Comparison of ENCODE assay signal across 25 mouse cellular contexts in the genomic region with DNA sequence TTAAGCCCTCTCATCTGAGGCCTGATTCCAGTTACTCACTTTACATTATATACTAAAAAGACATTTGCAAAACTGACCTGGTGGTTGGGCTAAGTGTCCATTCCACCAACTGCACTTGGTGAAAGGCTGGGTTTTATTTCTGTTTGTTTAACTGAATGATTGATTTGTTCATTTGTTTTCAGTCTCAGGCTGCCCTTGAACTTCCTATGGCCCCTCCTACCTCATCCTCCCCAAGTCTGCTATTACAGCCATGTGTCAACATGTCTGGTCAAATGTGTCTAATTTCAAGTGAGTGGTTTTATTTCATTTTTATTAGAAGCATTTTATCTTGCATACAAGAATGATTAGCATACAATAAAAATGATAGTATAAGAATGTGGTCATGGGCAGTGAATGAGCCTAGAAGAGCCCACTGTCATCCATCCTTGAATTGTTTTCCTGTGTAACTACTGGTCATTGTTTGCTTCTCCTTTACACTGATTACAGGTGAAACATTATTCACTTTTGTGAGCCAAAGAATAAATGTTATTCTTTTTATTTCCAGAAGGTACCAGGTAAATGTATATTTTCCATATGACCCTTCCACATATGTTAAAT.
DNase-seq lines count a peak whose midpoint lies in the region; ATAC-seq and TF ChIP-seq lines count a peak whose summit lies in the region.
"Had no signal": no experiment of that assay in that cellular context is flagged by ENCODE, and none has a peak within 500 bp of the region (broad histone marks: within the 10 kb centered on the region; RNA-seq: fewer than 3 reads in every experiment).

No protein-coding gene starts in this region.

- peak; percentile 11 for DNase-seq in hindbrain, embryonic 14.5 days (ENCODE audit: low spot score)
- DNase-seq in kidney, postnatal 36 days: no peak
- DNase-seq in kidney, postnatal 0 days (ENCODE audit: low spot score): peak; percentile 79
- DNase-seq in kidney, adult 8-10 months: no peak
- DNase-seq in liver, postnatal 0 days: no peak
- DNase-seq: adrenal gland, adult 8-10 months; adrenal gland, postnatal 14 days; adrenal gland, postnatal 36 days; B cell, adult 2 months; cerebellum, adult 11-12 months; cerebellum, adult 2 months; cerebellum, adult 9-10 months; cerebellum, postnatal 10 days; cerebellum, postnatal 25 days had no signal

- no peak for ATAC-seq in hindbrain, embryonic 14.5 days (ENCODE audit: low FRiP score)
- no peak for ATAC-seq in hindbrain, embryonic 13.5 days (ENCODE audit: low FRiP score)
- ATAC-seq in kidney, embryonic 15.5 days (replicated peaks; ENCODE audit: low FRiP score): peak; percentile 89
- peak; percentile 54 for ATAC-seq in kidney, postnatal 0 days (replicated peaks; ENCODE audit: low FRiP score, low read depth)
- peak; percentile 61 for ATAC-seq in liver, postnatal 0 days
- no peak for ATAC-seq in liver, embryonic 12.5 days
- ATAC-seq: activated CD4-positive, CD25-positive, alpha-beta regulatory T cell, adult 4 months; CD4-positive, CD25-positive, alpha-beta regulatory T cell, adult 4 months; forebrain, embryonic 13.5 days; Patski had no signal

- no peaks in the 10 kb centered on the region for H3K4me1 ChIP-seq in hindbrain, embryonic 14.5 days (replicated peaks; ENCODE audit: control insufficient read depth, insufficient read depth, low read length)
- no peaks in the 10 kb centered on the region for H3K4me1 ChIP-seq in hindbrain, embryonic 13.5 days (replicated peaks)
- H3K4me1 ChIP-seq in kidney, embryonic 15.5 days: no peaks in the 10 kb centered on the region
- no peaks in the 10 kb centered on the region for H3K4me1 ChIP-seq in kidney, postnatal 0 days (replicated peaks; ENCODE audit: insufficient read depth, low read length)
- H3K4me1 ChIP-seq in liver, postnatal 0 days (ENCODE audit: insufficient read depth): no peaks in the 10 kb centered on the region
- H3K4me1 ChIP-seq in liver, embryonic 12.5 days: no peaks in the 10 kb centered on the region
- H3K4me1 ChIP-seq: embryonic facial prominence, embryonic 10.5 days; embryonic facial prominence, embryonic 12.5 days had no signal

- no peak overlapping the region for H3K4me2 ChIP-seq in hindbrain, embryonic 14.5 days (replicated peaks)
- no peak overlapping the region for H3K4me2 ChIP-seq in hindbrain, embryonic 13.5 days
- H3K4me2 ChIP-seq in kidney, embryonic 15.5 days: no peak overlapping the region
- H3K4me2 ChIP-seq in kidney, postnatal 0 days (ENCODE audit: low read length): no peak overlapping the region
- H3K4me2 ChIP-seq in liver, postnatal 0 days (ENCODE audit: low read depth, low read length): no peak overlapping the region
- no peak overlapping the region for H3K4me2 ChIP-seq in liver, embryonic 12.5 days
- H3K4me2 ChIP-seq: embryonic facial prominence, embryonic 12.5 days; forebrain, embryonic 13.5 days had no signal

- no peak for TF ChIP-seq EP300 in liver, postnatal 0 days (IDR thresholded peaks at IDR 0.05; ENCODE audit: low read depth)

- H3K9ac ChIP-seq in hindbrain, embryonic 14.5 days: no peak overlapping the region
- no peak overlapping the region for H3K9ac ChIP-seq in hindbrain, embryonic 13.5 days
- no peak overlapping the region for H3K9ac ChIP-seq in kidney, embryonic 15.5 days
- no peak overlapping the region for H3K9ac ChIP-seq in kidney, postnatal 0 days (ENCODE audit: low read depth, low read length)
- H3K9ac ChIP-seq in liver, postnatal 0 days (replicated peaks): no peak overlapping the region
- no peak overlapping the region for H3K9ac ChIP-seq in liver, embryonic 12.5 days
- H3K9ac ChIP-seq: embryonic facial prominence, embryonic 12.5 days; forebrain, embryonic 13.5 days had no signal

- no peak for TF ChIP-seq CTCF in kidney, postnatal 0 days (IDR thresholded peaks at IDR 0.05; ENCODE audit: low read depth)
- no peak for TF ChIP-seq CTCF in liver, postnatal 0 days (IDR thresholded peaks at IDR 0.05; ENCODE audit: low read depth)

- no peak overlapping the region for H3K27ac ChIP-seq in hindbrain, embryonic 14.5 days
- no peak overlapping the region for H3K27ac ChIP-seq in hindbrain, embryonic 13.5 days
- H3K27ac ChIP-seq in kidney, embryonic 15.5 days: no peak overlapping the region
- H3K27ac ChIP-seq in kidney, postnatal 0 days: no peak overlapping the region
- H3K27ac ChIP-seq in liver, postnatal 0 days (ENCODE audit: low read depth): no peak overlapping the region
- no peak overlapping the region for H3K27ac ChIP-seq in liver, embryonic 12.5 days
- H3K27ac ChIP-seq: embryonic facial prominence, embryonic 10.5 days; embryonic facial prominence, embryonic 12.5 days; forebrain, embryonic 13.5 days had no signal

- H3K9me3 ChIP-seq in hindbrain, embryonic 14.5 days (ENCODE audit: control insufficient read depth, low read length): no peaks in the 10 kb centered on the region
- no peaks in the 10 kb centered on the region for H3K9me3 ChIP-seq in hindbrain, embryonic 13.5 days
- no peaks in the 10 kb centered on the region for H3K9me3 ChIP-seq in kidney, embryonic 15.5 days (replicated peaks)
- H3K9me3 ChIP-seq in kidney, postnatal 0 days (replicated peaks; ENCODE audit: low read length): no peaks in the 10 kb centered on the region
- H3K9me3 ChIP-seq in liver, postnatal 0 days (ENCODE audit: low read length): no peaks in the 10 kb centered on the region
- H3K9me3 ChIP-seq in liver, embryonic 12.5 days (replicated peaks): no peaks in the 10 kb centered on the region
- H3K9me3 ChIP-seq: embryonic facial prominence, embryonic 10.5 days; embryonic facial prominence, embryonic 12.5 days; forebrain, embryonic 13.5 days; G1E had no signal

- H3K27me3 ChIP-seq in hindbrain, embryonic 14.5 days (ENCODE audit: control insufficient read depth, insufficient read depth, low read length): no peaks in the 10 kb centered on the region
- no peaks in the 10 kb centered on the region for H3K27me3 ChIP-seq in hindbrain, embryonic 13.5 days
- no peaks in the 10 kb centered on the region for H3K27me3 ChIP-seq in kidney, embryonic 15.5 days
- H3K27me3 ChIP-seq in kidney, postnatal 0 days (ENCODE audit: insufficient read depth, low read length): no peaks in the 10 kb centered on the region
- H3K27me3 ChIP-seq in liver, postnatal 0 days (ENCODE audit: insufficient read depth, low read length): no peaks in the 10 kb centered on the region
- H3K27me3 ChIP-seq in liver, embryonic 12.5 days (replicated peaks): no peaks in the 10 kb centered on the region
- H3K27me3 ChIP-seq: CH12.LX; embryonic facial prominence, embryonic 12.5 days; forebrain, embryonic 13.5 days; Patski had no signal

- H3K36me3 ChIP-seq in hindbrain, embryonic 14.5 days (replicated peaks; ENCODE audit: control insufficient read depth, insufficient read depth): no peaks in the 10 kb centered on the region
- H3K36me3 ChIP-seq in hindbrain, embryonic 13.5 days: no peaks in the 10 kb centered on the region
- no peaks in the 10 kb centered on the region for H3K36me3 ChIP-seq in kidney, embryonic 15.5 days
- no peaks in the 10 kb centered on the region for H3K36me3 ChIP-seq in kidney, postnatal 0 days (ENCODE audit: insufficient read depth, low read length)
- H3K36me3 ChIP-seq in liver, postnatal 0 days (replicated peaks; ENCODE audit: insufficient read depth, low read length): no peaks in the 10 kb centered on the region
- H3K36me3 ChIP-seq in liver, embryonic 12.5 days: no peaks in the 10 kb centered on the region
- H3K36me3 ChIP-seq: embryonic facial prominence, embryonic 10.5 days; embryonic facial prominence, embryonic 12.5 days; G1E had no signal

- H3K4me3 ChIP-seq in hindbrain, embryonic 14.5 days (replicated peaks; ENCODE audit: low read length): no peak overlapping the region
- H3K4me3 ChIP-seq in hindbrain, embryonic 13.5 days: no peak overlapping the region
- H3K4me3 ChIP-seq in kidney, embryonic 15.5 days (replicated peaks): no peak overlapping the region
- no peak overlapping the region for H3K4me3 ChIP-seq in kidney, postnatal 0 days (replicated peaks; ENCODE audit: low read depth, low read length)
- no peak overlapping the region for H3K4me3 ChIP-seq in liver, postnatal 0 days (ENCODE audit: low read depth, low read length)
- H3K4me3 ChIP-seq in liver, embryonic 12.5 days: no peak overlapping the region
- H3K4me3 ChIP-seq: embryonic facial prominence, embryonic 10.5 days; embryonic facial prominence, embryonic 12.5 days; forebrain, embryonic 13.5 days had no signal

Comparison
In these comparisons a context has a peak if more than half of its experiments do, and no peak if none do; other contexts are left out.
1. ATAC-seq: peak in kidney, embryonic 15.5 days (single experiment), kidney, postnatal 0 days (single experiment) and liver, postnatal 0 days (single experiment); none in hindbrain, embryonic 14.5 days (single experiment), hindbrain, embryonic 13.5 days (single experiment) and liver, embryonic 12.5 days (single experiment).
2. DNase-seq: peak in hindbrain, embryonic 14.5 days (single experiment) and kidney, postnatal 0 days (single experiment); none in kidney, postnatal 36 days (0 of 2), kidney, adult 8-10 months (0 of 2) and liver, postnatal 0 days (single experiment).